Mouse (Mus musculus): ENCODE results near the gene Lck. TPM values are rescaled to one million over a fixed set of nuclear protein-coding genes. Genes with fewer than 3 reads are reported as not detected.
A peak's percentile ranks its signal among the peaks of the same experiment; 100 is the strongest.

The Lck gene
- total RNA-seq (2021) = 1 to 10 TPM; 2.8 to 6.2 TPM
- long read RNA-seq, experiment 1, partial matches to known transcripts = 2 of 5 reads
- long read RNA-seq, experiment 1, other reads (novel, unspliced or antisense) = 3 of 5 reads
- long read RNA-seq, experiment 2, partial matches to known transcripts = 0 of 1 reads
- long read RNA-seq, experiment 2, other reads (novel, unspliced or antisense) = 1 of 1 reads

DNA sequence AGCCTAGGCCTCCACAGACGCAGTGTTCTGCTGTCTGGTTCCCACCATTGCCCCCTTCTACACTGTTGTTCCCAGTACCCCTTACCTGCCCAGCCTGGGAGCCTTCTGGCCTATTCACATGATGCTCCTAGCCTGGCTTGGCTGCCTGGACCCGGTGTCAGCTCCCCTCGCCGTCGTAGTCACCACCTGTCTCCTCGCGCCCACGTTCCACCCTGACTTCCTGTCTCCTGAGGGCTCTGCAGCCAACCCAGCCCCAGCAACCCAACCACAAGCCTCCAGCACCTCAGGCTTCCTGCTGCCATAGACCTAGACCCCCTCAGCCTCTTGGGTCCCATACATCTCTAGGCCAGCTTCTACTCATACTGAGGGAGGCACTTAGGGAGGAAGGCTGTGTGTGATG, at the start of gene Lck:
Gene Lck (minus strand): TSS at position 212 of the 400 bp plus-strand sequence.
- no peak within 1 kb of the TSS for H3K4me3 ChIP-seq
- TF ChIP-seq CTCF (conservative IDR thresholded peaks at IDR 0.05) = no peak
- DNase-seq (ENCODE audit: low spot score in 2 of 2) = no peak
- no peak within 1 kb of the TSS for H3K27ac ChIP-seq

DNA sequence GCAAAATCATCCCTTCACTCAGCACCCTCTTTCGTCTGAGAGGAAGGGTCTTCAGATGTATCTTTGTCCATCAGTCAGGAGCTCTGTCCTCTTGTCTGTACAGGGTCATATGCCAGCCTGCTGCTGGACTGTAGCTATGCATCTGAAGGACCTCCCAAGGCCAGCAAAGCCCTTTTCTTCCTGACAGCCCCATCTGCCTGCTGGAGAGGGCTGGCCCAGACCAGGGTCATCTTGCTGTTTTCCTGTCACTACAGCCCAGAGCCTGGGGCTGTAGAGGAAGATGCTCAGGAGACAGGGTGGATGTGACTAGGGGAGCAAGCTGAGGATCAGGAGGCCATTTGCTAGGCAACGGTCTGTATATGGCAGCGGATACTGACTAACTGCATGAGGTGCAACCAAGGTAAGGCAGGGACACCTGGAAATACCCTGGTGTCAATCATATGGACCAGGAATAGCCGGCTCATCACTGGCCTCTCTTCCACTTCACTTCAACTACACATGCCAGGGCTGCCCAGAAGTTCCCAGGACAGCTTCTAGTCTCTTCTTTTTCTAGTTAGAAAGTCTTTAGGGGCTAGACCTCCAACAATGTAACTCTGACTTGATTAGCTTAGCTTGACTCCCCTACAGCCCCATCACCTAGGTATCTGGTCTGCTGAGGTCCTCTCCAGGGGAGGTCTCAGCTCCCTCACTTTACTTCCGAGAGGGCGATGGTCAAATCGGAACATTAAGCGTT, 49.5 kb upstream of the Lck start:
- Histone ChIP-seq H3K4me3 (peak overlapping the region; percentile 90), H3K27ac (peak overlapping the region; percentile 98)
- no peak for DNase-seq (ENCODE audit: low spot score in 2 of 2)
- TF ChIP-seq CTCF (conservative IDR thresholded peaks at IDR 0.05) = no peak

DNA sequence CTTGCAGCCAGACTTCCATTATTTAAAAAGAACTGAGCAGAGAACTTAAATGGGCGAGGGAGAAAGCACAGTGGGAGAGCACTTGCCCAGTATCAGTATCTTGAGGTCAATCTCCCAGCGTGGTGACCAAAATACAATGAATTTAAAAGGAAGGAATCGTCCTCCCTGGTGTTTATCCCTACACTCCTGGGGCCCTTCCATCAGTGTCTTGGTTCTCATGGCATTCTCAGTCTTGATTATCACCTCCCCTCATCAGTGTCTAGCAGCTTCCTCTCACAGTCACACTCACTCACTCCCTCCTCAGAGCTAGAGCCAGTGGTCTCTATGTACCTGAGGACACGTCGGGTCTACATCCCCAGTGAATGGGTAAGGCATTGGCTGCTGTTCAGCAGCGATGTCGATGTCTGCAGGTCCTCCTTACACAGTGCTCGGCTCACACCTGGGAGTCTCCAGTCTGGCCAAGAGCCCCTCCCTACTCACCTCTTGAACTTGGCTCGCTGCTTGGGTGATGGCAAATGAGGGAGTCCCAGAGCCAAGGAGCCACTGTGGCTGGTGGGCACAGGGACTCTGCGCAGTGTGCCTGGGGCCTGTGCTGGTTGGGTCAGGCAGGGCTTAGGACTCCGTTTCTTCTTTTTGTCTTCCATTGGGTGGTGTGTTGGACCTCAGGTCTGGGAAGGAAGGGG, 48.8 kb upstream of the Lck start:
- no peak for DNase-seq (ENCODE audit: low spot score in 2 of 2)
- H3K27ac ChIP-seq = peak overlapping the region; percentile 98
- peak; percentile 28; the same call in 1 of the 2 replicates for TF ChIP-seq CTCF (conservative IDR thresholded peaks at IDR 0.05)
- H3K4me3 ChIP-seq = peak overlapping the region; percentile 90

DNA sequence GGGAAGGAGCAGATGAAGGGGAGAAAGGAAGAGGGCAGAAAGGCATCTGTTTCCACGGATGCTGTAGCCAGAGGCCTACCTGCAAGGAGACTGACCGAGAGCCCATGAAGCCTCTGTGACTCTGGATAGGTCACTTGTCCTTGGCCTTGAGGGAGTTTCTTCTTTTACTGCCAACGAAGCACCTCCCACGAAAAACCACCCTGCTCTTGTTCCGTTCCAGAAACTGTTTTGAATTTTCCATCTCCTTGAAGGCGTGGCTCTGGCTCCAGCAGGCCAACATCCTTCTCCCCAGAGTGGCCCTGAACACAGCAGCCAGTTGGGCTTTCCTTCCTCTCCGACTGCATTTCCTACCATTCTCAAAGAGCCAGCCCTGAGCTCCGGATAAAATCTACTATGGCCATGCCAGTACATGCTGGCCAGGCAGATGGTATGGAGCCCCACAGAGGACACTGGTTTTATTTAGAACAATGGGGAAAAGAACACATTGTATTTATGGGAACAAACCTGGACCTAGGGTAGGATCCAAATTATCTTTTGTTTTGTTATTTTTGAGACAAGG, 47.9 kb upstream of the Lck start:
- DNase-seq (ENCODE audit: low spot score in 2 of 2) = no peak
- Histone ChIP-seq H3K27ac (peak overlapping the region; percentile 98), H3K4me3 (peak overlapping the region; percentile 90)
- TF ChIP-seq CTCF (conservative IDR thresholded peaks at IDR 0.05) = no peak

DNA sequence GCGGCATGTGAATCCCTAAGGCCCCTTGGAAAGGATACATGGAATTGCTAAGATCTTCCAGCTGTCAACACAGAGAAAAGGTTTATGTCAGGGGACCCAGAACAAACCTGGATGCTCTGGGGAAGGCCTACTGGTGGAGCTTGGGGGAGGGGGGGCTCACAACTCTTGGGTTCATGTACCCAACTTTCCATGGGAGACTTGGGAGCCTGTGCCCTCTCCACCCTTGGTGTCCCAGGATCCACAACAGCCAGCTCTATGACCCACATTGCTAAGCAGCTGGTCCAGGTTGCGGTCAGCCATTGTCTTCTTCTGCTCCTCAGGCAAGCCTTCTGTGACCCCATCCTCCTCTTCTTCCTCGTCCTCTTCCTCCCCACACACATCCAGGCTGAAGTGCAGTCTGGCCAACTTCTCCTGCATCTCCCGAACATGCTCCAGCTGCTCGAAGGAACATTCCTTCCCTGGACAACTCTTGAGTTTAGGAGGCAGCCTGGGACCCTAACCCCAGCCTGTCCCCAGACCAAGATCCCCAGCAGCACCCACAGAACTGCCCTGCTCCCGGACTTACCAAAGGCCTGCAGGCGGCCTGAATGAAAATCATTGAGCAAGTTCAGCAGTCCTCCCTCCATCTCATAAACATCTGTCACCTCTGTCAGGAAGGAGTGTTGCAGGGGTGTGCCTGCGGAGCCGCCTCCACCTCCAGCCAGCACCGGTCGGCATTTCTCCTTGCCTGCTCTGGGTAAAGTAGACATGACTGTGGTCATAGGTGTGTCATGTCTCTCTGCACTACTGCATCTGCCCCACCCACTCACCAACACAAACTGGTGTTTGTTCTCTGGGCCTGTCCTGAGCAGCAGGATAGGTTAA, 47.2 kb upstream of the Lck start:
- Histone ChIP-seq H3K27ac (peak overlapping the region; percentile 98), H3K4me3 (peak overlapping the region; percentile 38)
- DNase-seq (ENCODE audit: low spot score in 2 of 2) = no peak
- no peak for TF ChIP-seq CTCF (conservative IDR thresholded peaks at IDR 0.05)

DNA sequence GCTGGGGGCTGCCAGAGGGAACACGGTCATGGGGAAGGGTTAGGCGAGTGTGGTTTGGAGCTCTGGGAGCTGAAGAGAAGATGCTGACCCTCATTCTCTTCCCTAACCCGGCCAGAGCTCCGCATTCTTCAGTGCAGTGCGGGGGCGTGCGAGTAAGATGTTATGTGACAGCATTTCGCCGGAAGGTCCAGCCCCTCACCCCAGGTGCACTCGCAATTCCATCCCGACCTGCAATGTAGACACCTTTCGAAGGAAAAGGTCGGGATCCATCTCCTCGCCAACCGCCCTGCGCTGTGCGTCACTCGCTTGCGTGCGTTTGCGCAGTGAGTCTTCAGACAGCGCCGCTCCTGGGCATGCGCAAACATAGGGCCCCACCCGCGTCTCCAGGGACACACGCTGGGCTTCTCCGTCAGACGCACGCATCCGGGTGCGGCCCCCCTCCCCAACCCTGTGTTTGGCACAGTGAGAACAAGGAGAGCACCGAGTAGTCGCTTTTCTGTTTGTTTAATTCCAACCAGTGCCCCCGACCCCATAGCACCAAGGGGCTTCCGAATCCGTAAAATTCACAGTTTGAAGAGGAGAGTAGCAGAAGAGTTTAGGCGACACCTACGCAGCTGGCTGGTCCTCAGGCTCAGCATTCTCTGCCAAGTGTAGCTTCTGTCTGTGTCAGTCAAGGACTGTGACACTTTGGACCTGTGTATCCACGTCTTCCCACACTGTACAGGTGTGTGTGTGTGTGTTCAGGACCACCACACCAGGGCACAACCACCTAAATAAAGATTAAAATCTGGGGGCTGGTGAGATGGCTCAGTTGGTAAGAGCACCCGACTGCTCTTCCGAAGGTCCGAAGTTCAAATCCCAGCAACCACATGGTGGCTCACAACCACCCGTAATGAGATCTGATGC, 45.6 kb upstream of the Lck start, which contains the start of gene Iqcc:
Gene Iqcc (minus strand): TSS at position 314 of the 906 bp plus-strand sequence.
- DNase-seq (ENCODE audit: low spot score in 2 of 2) = peak; percentile 97 to 98
- peak; percentile 28 for TF ChIP-seq CTCF (conservative IDR thresholded peaks at IDR 0.05)
- H3K27ac ChIP-seq = peak within 1 kb of the TSS; percentile 98
- peak within 1 kb of the TSS; percentile 67 for H3K4me3 ChIP-seq

DNA sequence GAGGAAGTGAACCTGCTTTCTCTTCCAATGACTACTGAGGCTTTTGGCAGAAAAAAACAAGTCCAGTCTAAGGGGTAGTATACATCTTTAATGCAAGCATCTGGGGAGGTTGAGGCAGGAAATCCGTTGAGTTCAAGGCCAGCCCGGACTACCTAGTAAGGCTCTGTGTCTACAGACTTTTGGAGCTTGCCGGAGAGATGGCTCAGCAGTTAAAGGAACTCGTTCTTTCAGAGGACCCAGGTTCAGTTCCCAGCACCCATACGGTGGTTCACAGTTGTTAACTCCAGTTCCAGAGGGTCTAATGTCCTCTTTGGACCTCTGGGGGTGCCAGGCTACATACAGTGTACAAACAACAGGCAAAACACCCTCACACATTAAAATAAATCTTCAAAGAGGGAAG, 44.6 kb upstream of the Lck start:
- TF ChIP-seq CTCF (conservative IDR thresholded peaks at IDR 0.05) = no peak
- Histone ChIP-seq H3K27ac (peak overlapping the region; percentile 98), H3K4me3 (peak overlapping the region; percentile 67)
- DNase-seq (ENCODE audit: low spot score in 2 of 2) = no peak

DNA sequence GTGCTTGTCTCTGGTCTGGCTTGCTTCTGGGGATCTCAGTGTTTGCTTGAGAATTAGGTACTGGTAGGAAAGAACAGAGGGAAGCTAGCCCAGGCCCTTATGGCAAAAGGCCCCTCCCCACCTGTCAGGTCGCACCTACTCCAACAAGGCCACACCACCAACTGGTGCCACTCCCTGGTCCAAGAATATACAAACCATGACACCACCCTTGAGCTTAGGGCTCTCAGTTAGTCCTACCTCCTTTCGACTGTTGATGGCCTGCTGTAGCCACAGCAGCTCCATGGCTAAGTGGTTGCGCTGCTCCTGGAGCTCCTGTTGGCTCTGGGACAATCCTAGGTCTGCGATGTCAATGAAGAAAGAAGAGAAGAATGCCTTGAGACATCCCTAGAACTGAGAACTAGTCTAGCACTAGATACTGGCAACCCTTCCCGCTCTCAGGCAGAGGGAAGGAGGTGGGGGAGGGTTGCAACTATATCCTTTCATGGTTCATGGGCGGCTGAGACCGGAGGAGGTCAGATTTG, 43.7 kb upstream of the Lck start:
- no peak for DNase-seq (ENCODE audit: low spot score in 2 of 2)
- TF ChIP-seq CTCF (conservative IDR thresholded peaks at IDR 0.05) = no peak
- Histone ChIP-seq H3K27ac (no peak overlapping the region), H3K4me3 (no peak overlapping the region)

DNA sequence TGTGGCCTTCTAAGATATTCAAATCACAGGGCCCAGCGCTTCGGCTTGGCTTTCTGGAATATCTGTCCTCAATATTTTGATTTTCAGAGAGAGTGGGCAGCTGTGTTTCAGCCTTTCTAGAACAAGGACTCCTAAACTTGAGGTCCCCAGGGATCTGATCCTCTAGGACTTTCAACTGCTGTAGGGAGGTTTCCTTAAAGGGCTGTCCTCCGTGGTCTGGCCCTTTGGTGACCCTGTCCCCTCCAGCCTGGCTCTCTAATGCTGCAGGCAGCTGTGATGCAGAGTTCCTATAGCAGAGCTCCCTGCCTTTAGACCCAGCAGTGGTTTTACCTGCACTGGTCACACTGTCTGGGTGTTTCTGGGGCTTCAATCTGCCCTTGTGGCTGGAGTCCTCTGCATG, 43.2 kb upstream of the Lck start:
- Histone ChIP-seq H3K4me3 (no peak overlapping the region), H3K27ac (no peak overlapping the region)
- TF ChIP-seq CTCF (conservative IDR thresholded peaks at IDR 0.05) = no peak
- DNase-seq (ENCODE audit: low spot score in 2 of 2) = no peak

DNA sequence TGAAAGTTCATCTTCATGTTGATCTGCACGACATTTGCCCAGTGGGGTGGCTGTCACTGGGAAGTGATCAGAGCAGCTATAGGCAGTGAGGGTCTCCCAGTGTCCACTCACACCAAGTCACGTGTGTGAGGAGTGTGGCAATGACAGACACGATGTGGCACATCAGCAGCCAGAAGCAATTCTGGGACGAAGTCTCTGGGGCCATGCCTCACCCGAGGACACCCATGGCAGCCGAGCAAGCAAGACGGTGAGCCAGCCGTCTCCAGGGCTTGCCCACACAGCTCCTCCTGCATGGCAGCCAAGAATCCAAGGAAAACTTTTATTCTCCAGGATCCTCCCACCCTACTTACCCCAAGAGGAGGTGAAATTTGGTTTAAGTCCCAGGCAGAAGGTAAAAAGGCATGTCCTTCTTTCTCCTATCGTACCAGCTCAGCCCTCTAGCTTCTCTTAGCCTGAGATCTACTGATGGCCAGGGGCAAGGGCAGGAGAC, 42.4 kb upstream of the Lck start:
- no peak for DNase-seq (ENCODE audit: low spot score in 2 of 2)
- TF ChIP-seq CTCF (conservative IDR thresholded peaks at IDR 0.05) = no peak

DNA sequence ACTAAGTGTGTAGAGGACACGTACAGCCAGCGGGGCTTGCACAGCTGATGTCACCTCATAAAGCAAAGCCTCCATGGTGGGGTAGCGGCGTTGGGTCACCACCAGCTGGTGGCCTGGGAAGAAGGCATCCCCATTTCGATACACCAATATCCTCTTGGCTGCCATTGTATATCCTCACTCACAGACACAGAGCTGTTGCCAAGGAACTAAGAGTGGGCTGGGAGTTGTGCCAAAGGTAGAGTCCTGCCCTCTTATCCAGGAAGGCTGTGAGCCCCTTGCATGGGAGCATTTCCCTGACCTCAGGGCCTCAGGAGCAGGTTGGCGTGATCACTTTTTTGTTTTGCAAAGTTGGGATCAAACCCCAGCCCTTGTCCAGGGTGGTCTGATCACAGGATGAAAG, 40.7 kb upstream of the Lck start, which contains the start of gene Dcdc2b:
Gene Dcdc2b (minus strand): TSS at position 165 of the 400 bp plus-strand sequence.
- Histone ChIP-seq H3K4me3 (no peak within 1 kb of the TSS), H3K27ac (no peak within 1 kb of the TSS)
- DNase-seq (ENCODE audit: low spot score in 2 of 2) = no peak
- TF ChIP-seq CTCF (conservative IDR thresholded peaks at IDR 0.05) = no peak

More for the DNA sequence above, 42.4 kb upstream of the Lck start:
- Histone ChIP-seq H3K27ac (no peak overlapping the region), H3K4me3 (no peak overlapping the region)
